Mouse (Mus musculus): ENCODE measurements around the gene Kmt5b. TPM values are rescaled to one million over a fixed set of nuclear protein-coding genes. Genes with fewer than 3 reads are reported as not detected.

The Kmt5b gene
- total and polyA plus RNA-seq, 3 experiments: 14.9 to 23.9 TPM; not detected in 1

GRCm38 (mm10) chr19:3840214-3840651 lies 73.0 kb downstream of the Kmt5b start:
- H3K79me2 ChIP-seq (ENCODE audit: control insufficient read depth, insufficient read depth, low read length, poor library complexity): no peaks in the 10 kb centered on the region
- no peak overlapping the region for H3K4me3 ChIP-seq (ENCODE audit: control insufficient read depth in 1 of 2, insufficient read depth in 1 of 2, low read depth in 2 of 2, low read length in 2 of 2)
- no peak overlapping the region for H3K9ac ChIP-seq (ENCODE audit: control insufficient read depth, low read depth, low read length, poor library complexity, severe bottlenecking)
- no peaks in the 10 kb centered on the region for H3K36me3 ChIP-seq (ENCODE audit: control insufficient read depth in 1 of 2, insufficient read depth in 2 of 2, low read length in 2 of 2)
- no peaks in the 10 kb centered on the region; a peak in 2 of 4 replicates for H3K27me3 ChIP-seq (ENCODE audit: control insufficient read depth in 1 of 2, insufficient read depth in 2 of 2, low read length in 2 of 2)
- TF ChIP-seq GATA1 (IDR thresholded peaks at IDR 0.05; ENCODE audit: low read depth, low read length) (no peak), GABPA (IDR thresholded peaks at IDR 0.05; ENCODE audit: low read depth, low read length) (no peak), TBP (IDR thresholded peaks at IDR 0.05; ENCODE audit: low read depth, low read length) (no peak), ETS1 (IDR thresholded peaks at IDR 0.05; ENCODE audit: low read depth, low read length) (no peak), MYB (IDR thresholded peaks at IDR 0.05; ENCODE audit: low read depth, low read length) (no peak), UBTF (IDR thresholded peaks at IDR 0.05; ENCODE audit: borderline replicate concordance, insufficient read depth, low read depth, low read length) (no peak)
- no peaks in the 10 kb centered on the region for H3K4me1 ChIP-seq (ENCODE audit: control insufficient read depth in 1 of 2, insufficient read depth in 2 of 2, low read length in 2 of 2)
- H3K27ac ChIP-seq (ENCODE audit: control insufficient read depth, low read depth, low read length): no peak overlapping the region
- no peaks in the 10 kb centered on the region for H3K9me3 ChIP-seq (replicated peaks; ENCODE audit: insufficient read depth, low read length)
- no peak for DNase-seq (ENCODE audit: low read depth, low spot score)

GRCm38 (mm10) chr19:3840685-3841084 lies 73.5 kb downstream of the Kmt5b start:
- Histone ChIP-seq H3K9me3 (replicated peaks; ENCODE audit: insufficient read depth, low read length) (no peaks in the 10 kb centered on the region), H3K4me1 (ENCODE audit: control insufficient read depth in 1 of 2, insufficient read depth in 2 of 2, low read length in 2 of 2) (no peaks in the 10 kb centered on the region), H3K27ac (ENCODE audit: control insufficient read depth, low read depth, low read length) (no peak overlapping the region), H3K4me3 (ENCODE audit: control insufficient read depth in 1 of 2, insufficient read depth in 1 of 2, low read depth in 2 of 2, low read length in 2 of 2) (no peak overlapping the region), H3K9ac (ENCODE audit: control insufficient read depth, low read depth, low read length, poor library complexity, severe bottlenecking) (no peak overlapping the region), H3K79me2 (ENCODE audit: control insufficient read depth, insufficient read depth, low read length, poor library complexity) (no peaks in the 10 kb centered on the region), H3K27me3 (ENCODE audit: control insufficient read depth in 1 of 2, insufficient read depth in 2 of 2, low read length in 2 of 2) (no peaks in the 10 kb centered on the region; a peak in 2 of 4 replicates), H3K36me3 (ENCODE audit: control insufficient read depth in 1 of 2, insufficient read depth in 2 of 2, low read length in 2 of 2) (no peaks in the 10 kb centered on the region)
- no peak for TF ChIP-seq POLR2A (IDR thresholded peaks at IDR 0.05; ENCODE audit: control insufficient read depth in 1 of 2, insufficient read depth in 1 of 2, low read depth in 1 of 2, low read length in 2 of 2, poor library complexity in 1 of 2)
- TF ChIP-seq USF1 (IDR thresholded peaks at IDR 0.05; ENCODE audit: low read depth, low read length): no peak
- TF ChIP-seq EP300 (IDR thresholded peaks at IDR 0.05; ENCODE audit: low read depth in 1 of 2, low read length in 2 of 2): no peak
- DNase-seq (ENCODE audit: low read depth, low spot score): no peak

GRCm38 (mm10) chr19:3842359-3843148 lies 75.3 kb downstream of the Kmt5b start:
- no peak overlapping the region for H3K27ac ChIP-seq (ENCODE audit: control insufficient read depth, low read depth, low read length)
- H3K9ac ChIP-seq (ENCODE audit: control insufficient read depth, low read depth, low read length, poor library complexity, severe bottlenecking): no peak overlapping the region
- H3K4me3 ChIP-seq (ENCODE audit: control insufficient read depth in 1 of 2, insufficient read depth in 1 of 2, low read depth in 2 of 2, low read length in 2 of 2): no peak overlapping the region
- no peaks in the 10 kb centered on the region for H3K4me1 ChIP-seq (ENCODE audit: control insufficient read depth in 1 of 2, insufficient read depth in 2 of 2, low read length in 2 of 2)
- no peaks in the 10 kb centered on the region for H3K9me3 ChIP-seq (replicated peaks; ENCODE audit: insufficient read depth, low read length)
- no peak for TF ChIP-seq TBP (IDR thresholded peaks at IDR 0.05; ENCODE audit: low read depth, low read length)
- TF ChIP-seq NRF1 (IDR thresholded peaks at IDR 0.05; ENCODE audit: insufficient read depth, low read depth, low read length, poor library complexity, severe bottlenecking): no peak
- TF ChIP-seq MEF2A (IDR thresholded peaks at IDR 0.05; ENCODE audit: extremely low read depth, insufficient replicate concordance, low read depth, low read length, poor library complexity, severe bottlenecking): no peak
- TF ChIP-seq RAD21 (IDR thresholded peaks at IDR 0.05; ENCODE audit: low read depth, low read length): no peak
- TF ChIP-seq MAZ (IDR thresholded peaks at IDR 0.05; ENCODE audit: low read depth, low read length): no peak
- TF ChIP-seq CHD1 (IDR thresholded peaks at IDR 0.05; ENCODE audit: low read depth, low read length): no peak
- TF ChIP-seq ELF1 (IDR thresholded peaks at IDR 0.05; ENCODE audit: low read depth, low read length): no peak
- TF ChIP-seq MYB (IDR thresholded peaks at IDR 0.05; ENCODE audit: low read depth, low read length): no peak
- no peak for TF ChIP-seq SMC3 (IDR thresholded peaks at IDR 0.05; ENCODE audit: low read depth, low read length)
- TF ChIP-seq ZKSCAN1 (IDR thresholded peaks at IDR 0.05; ENCODE audit: low read depth, low read length): no peak
- TF ChIP-seq ETS1 (IDR thresholded peaks at IDR 0.05; ENCODE audit: low read depth, low read length): no peak
- no peak for TF ChIP-seq HCFC1 (IDR thresholded peaks at IDR 0.05; ENCODE audit: low read depth, low read length)
- TF ChIP-seq JUND (IDR thresholded peaks at IDR 0.05; ENCODE audit: low read depth, low read length): no peak
- TF ChIP-seq SIN3A (IDR thresholded peaks at IDR 0.05; ENCODE audit: low read length): no peak
- no peak for TF ChIP-seq EP300 (IDR thresholded peaks at IDR 0.05; ENCODE audit: low read depth in 1 of 2, low read length in 2 of 2)
- no peak for TF ChIP-seq ZMIZ1 (IDR thresholded peaks at IDR 0.05; ENCODE audit: low read depth, low read length)
- no peak for TF ChIP-seq TCF12 (IDR thresholded peaks at IDR 0.05; ENCODE audit: low read depth, low read length)
- TF ChIP-seq USF1 (IDR thresholded peaks at IDR 0.05; ENCODE audit: low read depth, low read length): no peak
- no peak for DNase-seq (ENCODE audit: low read depth, low spot score)
- no peaks in the 10 kb centered on the region for H3K36me3 ChIP-seq (ENCODE audit: control insufficient read depth in 1 of 2, insufficient read depth in 2 of 2, low read length in 2 of 2)
- no peaks in the 10 kb centered on the region; a peak in 2 of 4 replicates for H3K27me3 ChIP-seq (ENCODE audit: control insufficient read depth in 1 of 2, insufficient read depth in 2 of 2, low read length in 2 of 2)
- no peaks in the 10 kb centered on the region for H3K79me2 ChIP-seq (ENCODE audit: control insufficient read depth, insufficient read depth, low read length, poor library complexity)
